Mouse (Mus musculus) central nervous system, embryonic 18 days (tissue): ENCODE results near the gene 4930451I11Rik. TPM values are rescaled to one million over a fixed set of nuclear protein-coding genes. Genes with fewer than 3 reads are reported as not detected.

Experiments
- polyA plus RNA-seq: library from polyadenylated mRNA; depleted of rRNA; stranded (reverse); fragments of >200 nt; gene quantifications from 2 replicates; pipeline ENCODE4 v1.2.3, GENCODE M21; 2012; rRNA removed

The 4930451I11Rik gene
- not detected in 2 replicates for polyA plus RNA-seq

DNA sequence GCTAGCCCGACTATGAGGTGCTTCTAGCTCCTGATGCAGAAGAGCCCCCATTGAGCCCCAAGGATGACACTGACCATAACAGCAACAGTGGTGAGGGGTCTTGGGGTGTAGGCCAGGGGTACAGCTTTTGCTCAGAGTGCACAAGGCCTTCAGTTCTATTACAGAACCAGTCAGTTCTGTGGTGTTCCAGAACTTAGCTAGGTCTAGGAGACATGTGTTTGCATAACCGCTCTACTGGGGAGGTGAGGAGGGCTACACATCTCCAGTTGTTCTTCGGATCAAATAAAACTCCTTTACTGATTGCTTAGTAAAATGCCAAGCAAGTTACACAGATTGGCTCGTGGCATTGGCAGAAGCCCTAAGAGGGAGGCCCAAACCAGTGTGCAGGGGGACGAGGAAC is at the start of gene 4930451I11Rik:
Gene 4930451I11Rik (minus strand): TSS at position 101 of the 400 bp plus-strand sequence.

DNA sequence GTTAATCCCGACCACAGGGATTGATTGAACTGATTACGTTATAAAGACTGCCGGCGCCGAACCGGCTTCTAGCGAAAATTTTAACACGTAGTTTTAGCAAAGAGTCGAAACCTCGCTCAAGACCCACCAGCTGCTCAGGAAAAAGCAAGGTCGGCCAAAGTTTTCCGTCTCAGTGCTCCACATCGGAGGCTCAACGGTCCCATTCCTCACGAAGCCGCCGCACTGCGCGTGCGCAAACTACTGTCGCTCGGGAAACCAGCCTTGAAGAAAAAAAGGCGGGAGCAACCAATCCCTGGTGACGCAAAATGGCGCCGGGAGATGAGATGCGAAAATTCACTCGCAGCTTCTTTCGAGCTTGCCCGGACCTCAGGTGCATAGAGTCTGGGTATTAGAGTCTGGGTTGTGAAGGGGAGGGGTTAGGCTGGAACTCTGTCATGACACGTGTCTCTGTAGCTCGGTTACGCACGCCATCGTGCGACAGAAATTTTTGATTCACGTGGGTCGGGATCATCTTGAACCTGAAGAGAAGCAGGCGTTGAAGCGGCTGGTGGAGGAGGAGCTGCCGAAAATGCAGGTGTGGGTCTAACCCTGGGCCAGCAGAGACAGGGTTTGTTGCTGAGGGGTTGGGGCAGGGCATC is 30.8 kb upstream of the 4930451I11Rik start, which contains the start of gene Ino80e:
Gene Ino80e (minus strand): TSS at position 231 of the 638 bp plus-strand sequence.

DNA sequence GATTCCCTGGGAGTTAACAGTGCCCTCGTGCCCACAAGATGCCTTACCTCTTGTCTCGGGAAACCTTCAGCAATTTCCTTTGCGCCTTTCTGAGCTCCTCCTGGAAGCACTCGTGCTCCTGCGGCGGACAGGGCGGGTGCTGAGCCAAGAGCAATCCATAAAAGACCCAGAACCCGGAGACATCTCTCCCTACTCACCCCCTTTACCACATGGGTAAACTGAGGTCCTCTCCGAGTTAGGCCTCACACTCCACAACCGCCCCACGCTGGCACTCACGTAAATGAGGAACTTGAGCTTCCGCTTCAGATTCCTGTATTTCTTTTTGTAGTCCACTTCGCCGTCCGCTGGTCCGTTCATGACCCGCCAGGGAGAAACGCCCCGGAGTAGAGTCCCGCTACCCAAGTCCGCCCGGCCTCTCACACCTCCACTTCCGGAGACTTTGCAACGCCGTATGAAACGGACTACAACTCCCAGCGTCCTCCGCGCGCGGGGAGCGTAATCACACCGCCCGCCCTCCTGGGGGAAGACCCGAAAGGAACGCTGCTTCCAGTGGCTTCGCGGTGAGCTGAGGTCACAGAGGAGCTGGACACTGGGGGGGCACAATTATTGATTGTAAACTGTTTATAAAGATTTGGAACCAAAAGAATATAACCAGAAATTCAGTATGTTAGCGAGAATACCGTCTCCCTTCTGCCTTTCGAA is 30.1 kb upstream of the 4930451I11Rik start, which contains the start of gene Hirip3:
Gene Hirip3 (plus strand): TSS at position 544 of the 702 bp plus-strand sequence.

DNA sequence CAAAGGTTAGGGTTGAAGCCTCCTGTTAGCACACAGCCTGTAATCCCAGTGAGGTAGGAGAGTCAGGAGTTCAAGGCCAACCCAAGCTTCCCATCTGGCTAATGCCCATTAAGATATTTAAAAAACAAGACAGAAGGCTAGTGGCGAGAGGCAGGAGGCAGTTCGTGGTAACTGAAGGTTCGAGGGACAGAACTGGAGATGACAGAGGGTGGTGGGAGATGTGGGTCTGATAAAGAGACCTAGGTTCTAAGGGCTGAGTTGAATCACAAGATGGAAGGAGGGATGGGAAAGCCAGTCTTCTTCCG is 15.6 kb upstream of the 4930451I11Rik start, which contains the start of gene Doc2a:
Gene Doc2a (plus strand): TSS at position 301 of the 305 bp plus-strand sequence.

DNA sequence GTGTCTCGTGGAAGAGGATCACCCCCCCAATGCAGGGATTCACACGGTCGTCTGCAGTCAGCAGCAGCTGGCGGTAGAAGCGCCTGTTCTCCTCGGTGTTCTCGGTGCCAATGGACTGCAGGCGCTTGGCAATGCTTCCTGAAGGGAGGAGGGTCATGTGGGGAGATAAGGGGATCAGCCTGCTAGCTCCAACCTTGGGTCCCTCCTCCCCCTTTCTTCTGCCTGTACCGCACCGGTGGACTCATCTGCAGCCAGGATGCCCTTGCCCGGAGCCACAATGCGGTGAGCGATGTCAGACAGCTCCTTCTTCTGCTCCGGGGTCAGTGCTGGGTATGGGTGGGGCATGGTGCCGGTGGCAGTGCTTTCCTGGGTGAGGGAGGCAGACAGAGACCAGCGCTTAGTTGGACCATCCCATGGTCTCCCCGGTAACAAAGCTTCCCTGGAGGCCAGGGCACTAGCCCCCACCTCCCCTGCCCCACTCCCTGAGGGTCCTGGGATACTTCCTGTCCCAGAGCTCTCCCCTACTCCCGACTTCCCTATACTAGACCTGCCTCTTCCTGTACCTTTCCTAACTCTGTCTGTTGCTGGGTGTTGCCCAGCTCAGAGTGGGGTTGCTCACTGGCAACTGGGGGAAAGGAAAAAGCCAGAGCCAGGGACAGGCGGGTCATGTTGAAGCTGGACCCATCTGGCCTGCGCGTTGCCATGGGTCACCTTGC is 33.9 kb downstream of the 4930451I11Rik start, which contains the start of gene Fam57b:
Gene Fam57b (plus strand): TSS at position 258 of the 716 bp plus-strand sequence.

DNA sequence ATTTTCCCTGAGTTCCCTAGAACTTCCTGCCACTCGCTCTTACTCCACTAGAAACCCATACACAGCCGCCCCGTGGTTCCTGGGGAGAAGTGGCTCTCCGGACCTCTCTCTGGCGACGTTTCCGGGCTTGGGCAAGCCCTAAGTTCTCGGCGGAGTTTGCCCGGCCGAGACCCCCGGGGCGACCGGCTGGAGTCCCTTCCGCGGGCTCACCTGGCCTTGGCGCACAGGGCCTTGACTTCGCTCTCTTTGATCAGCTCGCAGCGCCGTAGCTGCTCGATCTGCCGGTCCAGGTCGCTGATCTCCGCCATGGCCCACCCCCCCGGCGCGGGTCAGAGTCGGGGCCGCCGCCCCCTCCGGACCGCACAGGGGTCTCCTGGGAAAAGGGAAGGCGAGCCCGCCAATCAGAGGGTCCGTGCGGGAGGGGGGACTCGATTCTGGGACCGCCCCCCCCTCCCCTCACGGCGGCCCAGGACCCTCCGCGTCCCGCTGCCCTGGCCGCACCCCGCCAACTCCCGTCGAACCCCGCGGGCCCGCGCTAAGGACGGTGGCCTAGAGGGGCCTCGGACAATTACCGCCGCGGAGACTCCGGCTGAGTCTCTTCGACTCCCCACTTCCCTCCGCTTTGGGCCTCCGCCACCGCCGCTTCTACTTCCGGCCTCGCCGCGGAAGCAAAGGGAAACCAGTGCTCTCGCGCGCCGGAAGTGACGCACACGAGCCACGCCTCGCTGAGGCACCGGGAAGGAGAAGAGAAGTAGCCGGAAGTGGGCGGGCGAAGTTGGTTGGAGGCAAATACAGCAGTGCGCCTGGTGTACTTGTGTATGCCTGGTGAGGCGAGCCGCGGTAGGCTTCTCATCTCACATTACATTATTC is 39.4 kb downstream of the 4930451I11Rik start, which contains the start of gene Ppp4c:
Gene Ppp4c (minus strand): TSS at position 646 of the 870 bp plus-strand sequence.

DNA sequence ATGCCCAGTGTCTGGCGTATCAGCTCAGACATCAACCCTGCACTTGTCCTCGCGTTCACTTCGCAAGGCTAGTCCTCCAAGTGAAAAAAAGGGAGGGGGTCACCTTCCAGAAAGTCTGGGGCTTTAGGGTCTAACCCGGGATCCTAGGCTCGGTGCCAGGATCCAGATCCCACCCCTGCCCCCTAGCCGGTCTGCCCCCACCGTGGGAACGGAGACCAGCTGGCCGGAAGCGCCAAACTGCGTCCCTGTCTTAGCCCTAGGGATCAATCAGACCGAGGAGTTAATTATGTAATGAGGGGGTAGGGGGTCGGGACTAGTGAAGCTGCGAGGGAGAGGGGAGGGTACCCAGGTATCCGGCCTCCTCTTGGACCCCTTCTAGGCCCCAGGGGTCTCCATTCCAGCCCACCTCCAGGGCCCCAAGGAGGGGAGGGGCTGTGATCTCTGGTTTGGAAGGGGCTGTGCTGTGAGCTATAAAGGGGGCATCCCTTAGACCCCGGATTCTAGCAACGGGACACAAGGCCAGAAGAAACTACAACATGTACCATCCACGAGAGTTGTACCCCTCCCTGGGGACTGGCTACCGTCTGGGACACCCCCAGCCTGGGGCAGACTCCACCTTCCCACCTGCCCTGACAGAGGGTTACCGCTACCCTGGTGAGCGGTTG is 50.3 kb downstream of the 4930451I11Rik start, which contains the start of gene Tbx6:
Gene Tbx6 (plus strand): TSS at position 513 of the 665 bp plus-strand sequence.

Other genes with a start within 250 kb of the 4930451I11Rik start
- 0.27 and 0.32 TPM in 2 replicates for gene Apobr, start 246.7 kb downstream of the 4930451I11Rik start, polyA plus RNA-seq
- 51.0 and 53.4 TPM in 2 replicates for gene Cln3, start 245.8 kb downstream of the 4930451I11Rik start, polyA plus RNA-seq
- not detected in 2 replicates for gene Il27, start 236.7 kb downstream of the 4930451I11Rik start, polyA plus RNA-seq
- 10.0 and 10.4 TPM in 2 replicates for gene Nupr1, start 200.8 kb downstream of the 4930451I11Rik start, polyA plus RNA-seq
- gene Sgf29, start 182.3 kb downstream of the 4930451I11Rik start, polyA plus RNA-seq: 50.4 and 55.7 TPM in 2 replicates
- gene Sult1a1, start 155.2 kb downstream of the 4930451I11Rik start, polyA plus RNA-seq: 8.5 and 9.5 TPM in 2 replicates
- gene Bola2, start 136.2 kb downstream of the 4930451I11Rik start, polyA plus RNA-seq: 51.8 and 60.8 TPM in 2 replicates
- 41.3 and 45.8 TPM in 2 replicates for gene Slx1b, start 135.9 kb downstream of the 4930451I11Rik start, polyA plus RNA-seq
- gene Coro1a, start 123.9 kb downstream of the 4930451I11Rik start, polyA plus RNA-seq: 136 and 144 TPM in 2 replicates
- 247 and 263 TPM in 2 replicates for gene Mapk3, start 72.0 kb downstream of the 4930451I11Rik start, polyA plus RNA-seq
- gene Gdpd3, start 65.3 kb downstream of the 4930451I11Rik start, polyA plus RNA-seq: 7.9 TPM in 2 replicates
- gene Ypel3, start 54.7 kb downstream of the 4930451I11Rik start, polyA plus RNA-seq: 211 and 214 TPM in 2 replicates
- 1.3 TPM in 2 replicates for gene Tbx6, start 50.2 kb downstream of the 4930451I11Rik start, polyA plus RNA-seq
- 155 and 157 TPM in 2 replicates for gene Ppp4c, start 39.1 kb downstream of the 4930451I11Rik start, polyA plus RNA-seq
- 147 and 196 TPM in 2 replicates for gene Fam57b, start 34.0 kb downstream of the 4930451I11Rik start, polyA plus RNA-seq
- gene Doc2a, start 15.8 kb upstream of the 4930451I11Rik start, polyA plus RNA-seq: 41.2 and 42.6 TPM in 2 replicates
- 61.5 and 63.2 TPM in 2 replicates for gene Hirip3, start 30.3 kb upstream of the 4930451I11Rik start, polyA plus RNA-seq
- 79.7 and 83.9 TPM in 2 replicates for gene Ino80e, start 30.7 kb upstream of the 4930451I11Rik start, polyA plus RNA-seq
- 99.8 and 102 TPM in 2 replicates for gene Taok2, start 53.1 kb upstream of the 4930451I11Rik start, polyA plus RNA-seq
- gene Tmem219, start 91.3 kb upstream of the 4930451I11Rik start, polyA plus RNA-seq: 31.6 and 32.1 TPM in 2 replicates
- gene Kctd13, start 97.2 kb upstream of the 4930451I11Rik start, polyA plus RNA-seq: 109 and 134 TPM in 2 replicates
- 29.9 TPM in 2 replicates for gene Asphd1, start 117.9 kb upstream of the 4930451I11Rik start, polyA plus RNA-seq
- 94.9 and 108 TPM in 2 replicates for gene Sez6l2, start 118.9 kb upstream of the 4930451I11Rik start, polyA plus RNA-seq
- gene Cdipt, start 144.3 kb upstream of the 4930451I11Rik start, polyA plus RNA-seq: 150 and 151 TPM in 2 replicates
- 0.73 and 1.1 TPM in 2 replicates for gene Cdiptos, start 144.5 kb upstream of the 4930451I11Rik start, polyA plus RNA-seq
- 4.1 and 4.6 TPM in 2 replicates for gene Mvp, start 183.0 kb upstream of the 4930451I11Rik start, polyA plus RNA-seq
- gene Pagr1b, start 184.8 kb upstream of the 4930451I11Rik start, polyA plus RNA-seq: 0.98 and 1.4 TPM in 2 replicates
- 9.1 and 18.9 TPM in 2 replicates for gene Pagr1a, start 185.7 kb upstream of the 4930451I11Rik start, polyA plus RNA-seq
- gene Gm42742, start 189.5 kb upstream of the 4930451I11Rik start, polyA plus RNA-seq: 90.1 and 95.0 TPM in 2 replicates
- 122 and 134 TPM in 2 replicates for gene Prrt2, start 189.6 kb upstream of the 4930451I11Rik start, polyA plus RNA-seq
- gene Maz, start 195.4 kb upstream of the 4930451I11Rik start, polyA plus RNA-seq: 223 and 252 TPM in 2 replicates
- 12.1 and 14.6 TPM in 2 replicates for gene Kif22, start 210.8 kb upstream of the 4930451I11Rik start, polyA plus RNA-seq